Mouse (Mus musculus) gastrocnemius, adult 2 months (tissue): ENCODE measurements around the gene Pnkd. TPM values are rescaled to one million over a fixed set of nuclear protein-coding genes. Genes with fewer than 3 reads are reported as not detected.
"Not testable (repeated sequence)": the region's sequence is repeated elsewhere in the genome, so short reads cannot be mapped to it uniquely, and the experiment has no call there.

Source experiments
- DNase-seq: peaks from one replicate; pipeline ENCODE4 v3.0.0; 2022
- H3K27ac ChIP-seq: fragments of 200-600 bp; 2 replicates; pipeline ENCODE4 v1.8.1; 2022; ENCODE audit warnings: mild to moderate bottlenecking
- H3K4me3 ChIP-seq: fragments of 200-600 bp; 2 replicates; pipeline ENCODE4 v1.8.1; 2022; ENCODE audit warnings: mild to moderate bottlenecking, moderate library complexity
- CTCF ChIP-seq: fragments of 200-600 bp; IDR thresholded peaks from 2 replicates; pipeline ENCODE4 v1.8.1; 2022; ENCODE audit warnings: antibody characterized with exemption, mild to moderate bottlenecking, moderate library complexity
- intact Hi-C: fragments of 180-260 bp; cut with DNase I; formaldehyde crosslinking; loops from one replicate; pipeline ENCODE4 v1.15.1; 2025
- total RNA-seq, 2 experiments: library from RNA; stranded (reverse); gene quantifications; 2 replicates each; pipeline ENCODE4 v1.2.3; 2021

The Pnkd gene
- total RNA-seq, 2 experiments from 2014 or later: 45.4 to 70.5 TPM

DNA sequence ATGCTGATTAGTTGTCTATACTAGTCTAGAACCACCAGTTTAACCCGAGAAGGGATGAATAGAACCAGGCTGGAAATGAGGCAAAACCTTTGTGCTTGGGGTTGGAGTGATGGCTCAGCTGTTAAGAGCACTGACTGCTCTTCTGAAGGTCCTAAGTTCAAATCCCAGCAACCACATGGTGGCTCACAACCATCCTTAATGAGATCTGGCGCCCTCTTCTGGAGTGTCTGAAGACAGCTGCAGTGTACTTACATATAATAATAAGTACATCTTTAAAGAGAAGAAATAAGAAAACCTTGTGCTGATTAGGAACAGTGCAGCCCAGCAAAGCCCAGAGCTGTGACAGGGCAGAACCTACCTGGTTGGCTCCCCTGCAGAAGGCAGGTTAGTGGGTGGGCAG lies 42.2 kb downstream of the Pnkd start:
- intact Hi-C loops, H3K27ac ChIP-seq, H3K4me3 ChIP-seq, DNase-seq: not testable (repeated sequence)
- peak; percentile 29; the same call in 1 of the 2 replicates for TF ChIP-seq CTCF

DNA sequence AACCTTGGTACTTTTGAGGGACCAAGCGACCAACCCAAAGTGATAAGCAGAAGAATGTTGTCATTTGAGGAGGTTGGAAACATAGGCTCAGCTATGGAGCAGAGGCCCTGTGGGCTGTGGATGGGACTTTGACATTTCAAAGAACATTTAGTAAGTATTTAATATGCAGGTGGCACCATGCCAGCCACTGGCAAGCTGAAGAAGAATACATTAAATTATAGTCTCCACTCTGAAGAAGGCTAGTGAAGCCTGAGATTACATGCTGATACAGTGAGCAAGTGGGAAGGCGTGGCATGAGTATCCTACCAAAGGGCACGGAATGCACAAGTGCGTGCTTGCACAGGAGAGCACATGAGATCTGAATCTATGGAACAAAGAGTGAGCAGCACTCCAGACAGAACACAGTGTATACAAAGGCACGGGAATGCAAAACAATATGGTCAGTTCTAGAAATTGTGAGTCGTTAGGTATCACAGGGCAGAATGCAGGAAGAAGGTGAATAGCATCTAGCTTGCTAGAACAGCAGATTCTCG lies 45.2 kb downstream of the Pnkd start:
- no peak for DNase-seq
- intact Hi-C loops: no loop called here
- no peak for TF ChIP-seq CTCF
- no peak overlapping the region for H3K4me3 ChIP-seq
- no peak overlapping the region for H3K27ac ChIP-seq

DNA sequence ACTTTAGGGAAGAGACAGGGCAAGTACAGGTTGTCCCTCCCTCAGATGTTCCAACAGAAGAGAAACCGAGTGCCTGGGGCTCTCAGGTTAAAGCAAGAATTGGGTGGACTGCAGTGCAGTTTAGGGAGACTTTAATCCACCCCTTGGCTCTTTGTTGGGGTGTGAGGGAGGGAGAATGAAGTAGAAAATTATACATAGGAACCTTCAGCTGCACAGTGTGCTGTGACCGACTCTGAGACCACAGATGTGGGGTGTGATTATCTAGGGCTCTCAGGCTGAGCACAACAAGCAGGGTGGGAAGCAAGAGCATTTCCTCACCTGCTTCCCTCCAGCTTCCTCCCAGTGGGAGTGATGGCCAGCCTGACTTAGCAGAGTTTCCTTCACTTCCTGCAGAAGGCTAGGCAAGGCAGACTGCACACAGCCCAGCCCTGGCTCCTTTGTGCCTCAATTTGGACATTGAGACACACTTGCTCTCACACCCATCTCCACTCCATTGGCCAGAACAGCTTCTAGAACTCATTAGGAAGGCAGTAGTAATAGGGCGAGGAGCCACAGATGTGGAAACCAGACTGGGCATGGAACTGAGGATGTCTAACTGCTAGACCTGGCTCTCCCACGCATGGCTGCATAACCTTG lies 46.4 kb downstream of the Pnkd start:
- no peak for TF ChIP-seq CTCF
- no peak for DNase-seq
- intact Hi-C loops: no loop called here
- Histone ChIP-seq H3K4me3 (no peak overlapping the region), H3K27ac (peak overlapping the region; percentile 89)

DNA sequence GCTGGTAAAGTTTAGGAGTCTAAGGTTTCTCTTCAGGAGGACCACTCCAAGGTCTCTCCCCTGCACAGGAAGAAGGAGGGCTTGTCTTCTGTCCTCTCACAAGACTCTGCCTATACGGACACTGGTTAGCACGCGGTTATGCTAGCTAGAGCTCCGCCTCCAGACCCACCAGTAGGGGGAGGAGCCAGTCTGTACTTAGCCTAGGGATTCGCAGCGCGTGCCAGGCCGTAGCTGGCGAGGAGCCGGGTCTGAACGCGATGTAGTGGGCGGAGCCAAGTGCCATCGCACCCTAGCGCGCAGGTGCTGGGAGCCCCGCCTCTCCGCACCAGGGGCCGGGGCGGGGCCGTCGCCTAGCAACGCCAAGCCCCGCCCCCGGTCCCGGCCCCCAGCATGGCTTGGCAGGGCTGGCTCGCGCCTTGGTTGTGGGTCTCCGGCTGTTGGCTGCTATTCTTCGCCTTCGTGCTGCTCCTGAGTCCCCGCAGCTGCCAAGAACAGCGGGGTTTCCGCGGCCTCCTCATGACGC lies 47.6 kb downstream of the Pnkd start:
- DNase-seq: peak; percentile 97
- H3K4me3 ChIP-seq: peak overlapping the region; percentile 84
- intact Hi-C loops: no loop called here
- peak overlapping the region; percentile 89 for H3K27ac ChIP-seq
- peak; percentile 54 for TF ChIP-seq CTCF

DNA sequence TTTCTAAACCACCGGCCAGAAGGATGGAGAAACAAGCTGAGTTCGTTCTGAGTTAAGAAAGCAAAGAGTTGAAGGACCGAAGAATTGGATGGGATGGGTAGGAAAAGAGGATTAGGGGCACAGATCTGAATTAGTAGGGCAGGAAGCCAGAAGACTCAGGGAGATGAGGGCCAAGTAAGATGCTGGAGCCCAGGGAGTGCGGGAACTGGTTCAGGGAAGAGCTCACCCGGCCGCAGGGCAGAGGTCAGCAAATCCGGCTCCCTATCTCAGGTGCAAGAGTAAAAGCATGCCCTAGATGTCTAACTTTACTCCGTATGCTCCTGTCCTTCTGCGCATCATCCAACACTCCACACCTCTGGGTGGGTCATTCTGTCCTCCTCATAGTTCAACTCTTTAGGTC lies 48.2 kb downstream of the Pnkd start:
- TF ChIP-seq CTCF: no peak
- intact Hi-C loops: no loop called here
- H3K27ac ChIP-seq: peak overlapping the region; percentile 89
- H3K4me3 ChIP-seq: peak overlapping the region; percentile 84
- peak; percentile 41 for DNase-seq

DNA sequence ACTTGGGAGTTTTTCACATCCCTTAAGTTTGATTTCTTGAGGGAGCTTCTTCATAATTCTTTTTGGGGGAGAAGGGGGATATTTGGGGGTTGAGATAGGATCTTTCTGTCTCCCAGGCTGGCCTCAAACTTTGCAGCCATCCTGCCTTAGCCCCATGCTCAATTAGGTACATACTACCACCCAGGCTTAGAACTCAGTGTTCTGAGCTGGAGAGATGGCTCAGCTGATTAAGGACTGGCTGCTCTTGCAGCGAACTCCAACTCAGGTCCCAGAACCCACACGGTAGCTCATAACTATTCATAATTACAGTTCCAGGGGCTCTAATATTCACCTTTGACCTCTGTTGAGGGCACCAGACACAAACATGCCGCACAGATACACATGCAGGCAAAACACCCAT lies 49.9 kb downstream of the Pnkd start:
- no peak for TF ChIP-seq CTCF
- Histone ChIP-seq H3K27ac (peak overlapping the region; percentile 89), H3K4me3 (peak overlapping the region; percentile 84)
- DNase-seq: no peak
- intact Hi-C loops: no loop called here

DNA sequence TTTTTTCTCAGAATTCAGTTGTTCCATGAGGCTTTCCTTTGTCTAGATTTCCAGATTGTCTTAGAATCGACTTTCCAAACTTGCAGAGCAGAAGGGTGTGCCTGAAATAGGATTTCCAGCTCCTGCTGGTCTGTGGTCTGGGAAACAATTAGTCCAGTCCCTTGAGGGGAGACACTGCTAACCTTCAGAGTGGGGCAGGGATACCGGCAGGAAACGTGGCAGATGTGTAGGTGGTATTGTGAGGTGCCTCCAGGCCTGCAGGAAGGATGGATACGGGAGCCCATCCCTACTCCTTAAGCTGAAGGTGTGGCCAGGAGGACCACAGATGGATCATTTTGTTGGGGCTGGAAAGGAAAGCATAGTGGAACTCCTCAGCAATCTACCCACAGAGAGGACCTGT lies 50.3 kb downstream of the Pnkd start:
- DNase-seq: no peak
- TF ChIP-seq CTCF: no peak
- peak overlapping the region; percentile 89 for H3K27ac ChIP-seq
- intact Hi-C loops: no loop called here
- H3K4me3 ChIP-seq: peak overlapping the region; percentile 84

DNA sequence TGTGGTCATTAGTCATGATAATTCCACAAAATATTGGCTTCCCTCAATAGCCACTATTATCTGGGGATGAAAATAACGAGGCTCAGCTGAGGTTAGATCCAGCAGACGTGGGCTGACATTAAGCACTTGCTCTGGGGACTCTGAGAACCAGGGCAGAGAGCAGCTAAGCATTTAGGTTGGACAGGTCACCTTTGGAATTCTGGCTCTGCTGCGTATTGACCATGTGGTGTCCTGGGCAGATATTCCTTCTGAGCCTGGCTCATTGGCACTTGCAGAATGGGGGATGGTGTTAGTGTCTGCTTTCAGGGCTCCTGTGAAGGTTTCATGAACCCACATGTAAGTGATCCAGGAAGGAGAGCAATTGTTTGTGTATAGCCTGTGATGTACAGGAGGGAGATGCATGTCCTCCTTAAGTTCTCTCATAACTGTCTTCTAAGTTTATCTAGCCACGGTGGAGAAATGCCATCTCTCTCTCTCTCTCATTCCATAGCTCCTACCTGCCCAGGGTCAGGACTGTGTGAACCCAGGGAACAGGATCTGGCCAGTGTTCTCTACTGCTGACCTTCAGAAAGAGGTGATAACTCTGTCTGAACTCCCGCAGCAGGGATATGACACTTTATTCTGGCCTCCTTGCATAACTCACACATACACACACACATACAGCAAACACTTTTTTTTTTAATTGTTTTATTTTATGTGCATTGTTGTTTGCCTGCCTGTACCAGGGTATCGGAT lies 50.9 kb downstream of the Pnkd start:
- DNase-seq: peak; percentile 62
- Histone ChIP-seq H3K27ac (peak overlapping the region; percentile 89), H3K4me3 (peak overlapping the region; percentile 84)
- no peak for TF ChIP-seq CTCF
- intact Hi-C loops: no loop called here

DNA sequence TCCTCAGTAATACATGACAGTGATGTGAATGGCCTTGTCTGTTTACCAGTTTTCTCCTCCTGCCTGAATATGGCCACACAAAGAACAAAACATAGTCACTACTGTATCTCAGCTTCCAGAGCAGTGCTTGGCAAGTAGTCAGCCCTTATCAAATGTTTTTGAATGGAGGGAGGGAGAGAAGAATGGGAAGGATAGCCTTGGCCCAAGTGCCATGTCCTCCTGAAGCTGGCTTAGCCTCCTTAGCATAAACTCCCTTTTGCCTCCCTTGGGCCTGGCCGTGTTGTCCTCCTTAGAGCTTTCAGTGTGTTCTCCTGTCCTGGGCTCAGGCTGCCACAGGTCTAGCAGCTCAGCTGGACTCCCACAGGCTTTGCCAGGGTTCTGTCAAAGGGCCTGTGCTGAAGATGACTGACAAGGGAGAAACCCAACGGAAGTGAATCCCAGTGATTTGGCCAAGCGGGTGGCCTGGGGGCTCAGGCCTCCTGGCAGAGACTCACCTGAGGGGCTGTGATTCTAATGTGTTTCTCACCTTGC lies 52.6 kb downstream of the Pnkd start:
- no peak for DNase-seq
- no peak for TF ChIP-seq CTCF
- Histone ChIP-seq H3K4me3 (no peak overlapping the region), H3K27ac (peak overlapping the region; percentile 89)
- intact Hi-C loops: no loop called here

DNA sequence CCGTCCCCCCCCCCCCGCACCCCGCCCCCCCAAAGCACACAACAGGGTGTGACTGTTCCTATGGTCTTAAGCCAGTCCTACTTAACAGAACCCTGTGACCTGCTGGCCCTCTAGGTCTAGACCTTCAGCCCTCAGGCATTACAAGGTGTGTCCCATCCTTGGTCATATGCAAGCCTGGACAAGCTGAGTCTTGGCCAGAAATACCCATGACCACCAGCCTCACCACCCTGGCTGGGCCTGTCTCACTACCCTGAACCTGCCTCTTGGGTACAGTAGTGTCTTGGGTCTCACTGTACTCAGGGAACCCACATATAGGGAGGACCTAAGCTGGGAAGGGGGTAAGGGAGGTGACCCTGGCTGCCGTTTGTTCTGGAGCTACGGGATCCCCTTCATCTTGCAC lies 53.3 kb downstream of the Pnkd start:
- intact Hi-C loops: no loop called here
- H3K4me3 ChIP-seq: no peak overlapping the region
- no peak for DNase-seq
- H3K27ac ChIP-seq: peak overlapping the region; percentile 80
- no peak for TF ChIP-seq CTCF

DNA sequence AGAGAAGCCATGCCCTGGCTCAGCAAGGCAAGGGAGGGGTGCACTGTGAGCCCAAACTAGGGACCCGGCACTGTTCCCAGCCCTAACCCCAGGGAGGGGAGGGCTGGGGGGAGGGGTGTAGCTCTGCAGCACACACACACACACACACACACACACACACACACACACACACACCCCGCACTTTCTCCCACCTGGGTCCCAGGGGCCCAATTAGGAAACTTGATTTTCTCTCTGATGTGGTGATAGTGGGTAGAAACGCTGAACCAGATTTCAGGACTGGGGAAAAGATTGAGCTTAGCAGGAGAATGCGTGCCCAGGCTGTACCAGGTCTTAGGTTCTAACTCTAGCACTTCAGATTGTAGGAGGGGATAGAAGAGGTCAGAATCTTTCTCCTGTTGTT lies 53.9 kb downstream of the Pnkd start:
- intact Hi-C loops: no loop called here
- DNase-seq: no peak

DNA sequence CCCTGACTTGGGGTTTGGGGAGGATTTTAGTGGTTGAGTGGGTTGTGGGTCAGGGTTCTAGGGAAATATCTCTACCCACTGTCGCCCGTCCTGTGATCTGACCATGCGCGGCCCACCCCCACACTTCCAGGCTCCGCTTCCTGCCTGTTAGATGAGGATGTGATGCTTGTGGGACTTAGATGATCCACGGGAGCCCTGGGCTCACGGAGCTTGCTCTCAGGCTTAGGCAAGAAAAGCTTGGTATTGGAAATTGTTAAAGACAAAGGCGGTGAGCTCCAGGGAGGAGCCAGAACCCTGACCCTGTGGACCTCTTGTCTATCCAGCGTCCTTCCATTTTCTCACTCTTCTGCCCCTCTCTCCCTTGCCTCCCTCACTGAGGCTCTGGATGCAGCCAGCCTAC lies 55.2 kb downstream of the Pnkd start:
- no peak for DNase-seq
- no peak overlapping the region; the same call in 1 of the 2 replicates for H3K4me3 ChIP-seq
- no peak for TF ChIP-seq CTCF
- intact Hi-C loops: no loop called here
- peak overlapping the region; percentile 80 for H3K27ac ChIP-seq

More for the DNA sequence above, 53.9 kb downstream of the Pnkd start:
- Histone ChIP-seq H3K4me3 (no peak overlapping the region), H3K27ac (peak overlapping the region; percentile 80)
- no peak for TF ChIP-seq CTCF

DNA sequence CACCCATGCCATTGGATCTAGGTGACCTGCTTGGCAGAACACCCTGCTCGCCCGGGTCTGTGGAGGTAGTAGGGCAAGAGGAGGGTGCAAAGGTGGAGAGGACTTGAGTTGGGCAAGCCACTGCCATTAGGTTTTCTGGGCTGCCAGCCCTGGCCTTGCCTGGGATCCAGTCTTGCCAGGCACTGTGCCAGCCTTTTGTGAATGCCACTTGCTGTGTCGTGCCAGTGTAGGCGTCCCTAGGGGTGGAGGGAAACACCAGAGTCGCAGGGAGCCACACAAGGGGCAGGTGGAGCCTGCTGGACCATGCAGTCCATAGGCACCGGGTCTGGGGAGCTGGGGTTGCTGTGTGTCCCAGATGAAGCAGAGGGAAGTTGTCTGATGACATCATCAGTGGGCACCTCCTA lies 55.6 kb downstream of the Pnkd start:
- DNase-seq: peak; percentile 92
- intact Hi-C loops: no loop called here
- no peak for TF ChIP-seq CTCF
- peak overlapping the region; percentile 80 for H3K27ac ChIP-seq
- no peak overlapping the region for H3K4me3 ChIP-seq

DNA sequence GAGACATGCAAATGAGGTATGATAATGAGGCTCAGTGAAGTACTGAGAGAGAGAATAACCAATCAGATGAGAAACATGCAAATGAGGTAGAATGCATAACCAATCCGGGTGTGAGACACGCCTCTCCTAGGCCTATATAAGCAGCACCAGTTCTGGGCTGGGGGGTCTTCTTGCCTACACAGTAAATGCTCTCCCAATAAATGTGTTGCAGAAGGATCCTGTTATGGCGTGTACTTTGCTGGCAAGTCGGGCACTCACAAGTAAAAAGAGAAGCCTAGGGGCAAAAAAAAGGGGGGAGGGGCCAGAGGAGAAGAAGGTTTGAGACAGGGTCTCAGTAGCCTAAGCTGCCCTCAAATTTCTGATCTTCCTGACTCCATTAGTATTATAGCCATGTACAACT lies 56.3 kb downstream of the Pnkd start:
- intact Hi-C loops, H3K4me3 ChIP-seq, DNase-seq, H3K27ac ChIP-seq: not testable (repeated sequence)
